Mouse (Mus musculus): ENCODE measurements around the gene Atp8a2. TPM values are rescaled to one million over a fixed set of nuclear protein-coding genes. Genes with fewer than 3 reads are reported as not detected.

The Atp8a2 gene
- polyA plus RNA-seq (2012; rRNA removed) = 0.52 and 0.75 TPM in 2 replicates

DNA sequence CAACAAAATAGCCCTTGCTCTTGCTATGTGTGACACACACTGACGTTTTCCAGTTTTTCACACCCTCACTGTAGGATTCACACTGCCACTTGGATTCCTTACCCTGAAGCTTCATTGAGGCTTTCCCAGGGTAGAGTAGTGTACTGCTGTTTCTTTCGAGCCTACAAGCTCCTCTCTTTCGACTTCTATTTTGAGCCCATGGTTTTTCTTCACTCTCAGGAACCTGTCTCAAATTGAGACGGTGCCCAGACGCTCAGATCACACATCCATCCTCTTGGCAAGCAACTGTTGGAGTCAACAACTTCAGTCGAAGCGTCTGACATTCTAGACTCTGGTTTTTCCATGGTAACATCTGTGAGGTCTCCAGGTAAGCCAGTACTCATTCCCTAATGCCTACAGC, at the start of gene Atp8a2:
TSS of gene Atp8a2 (minus strand) at position 296 of the 400 bp plus-strand sequence.

DNA sequence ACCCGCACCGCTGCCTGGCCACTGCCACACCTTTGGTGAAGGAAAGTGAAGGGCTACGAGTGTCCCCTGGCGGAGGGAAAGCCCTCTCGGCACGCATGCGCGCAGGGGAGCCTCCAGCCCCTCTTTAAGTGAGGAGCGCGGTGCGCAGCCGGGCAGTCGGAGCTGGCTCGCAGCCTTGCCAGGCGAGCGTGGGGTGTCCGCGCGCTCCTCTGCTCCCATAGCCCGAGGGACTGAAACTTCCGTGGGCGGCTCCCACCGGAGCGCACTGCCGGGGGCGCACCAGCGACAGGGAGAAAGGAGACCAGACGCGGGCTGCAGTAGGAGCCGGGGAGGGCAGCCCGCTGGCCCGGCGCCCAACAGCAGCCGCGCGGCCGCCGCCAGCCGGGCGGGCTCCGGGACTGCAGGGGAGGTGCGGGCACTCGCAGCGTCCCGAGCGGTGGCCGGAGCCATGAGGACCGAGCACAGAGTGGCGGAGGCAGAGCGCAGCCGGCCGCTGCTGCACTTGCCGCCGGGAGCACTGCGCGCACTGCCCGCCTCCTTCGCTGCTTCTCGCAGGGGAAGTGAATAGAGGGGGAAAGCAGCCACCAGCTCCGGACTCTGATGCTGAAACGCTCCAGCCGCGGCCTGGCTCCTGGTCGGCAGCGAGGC, 571.7 kb downstream of the Atp8a2 start, which contains the start of gene Shisa2:
TSS of gene Shisa2 (plus strand) at position 151 of the 648 bp plus-strand sequence.

DNA sequence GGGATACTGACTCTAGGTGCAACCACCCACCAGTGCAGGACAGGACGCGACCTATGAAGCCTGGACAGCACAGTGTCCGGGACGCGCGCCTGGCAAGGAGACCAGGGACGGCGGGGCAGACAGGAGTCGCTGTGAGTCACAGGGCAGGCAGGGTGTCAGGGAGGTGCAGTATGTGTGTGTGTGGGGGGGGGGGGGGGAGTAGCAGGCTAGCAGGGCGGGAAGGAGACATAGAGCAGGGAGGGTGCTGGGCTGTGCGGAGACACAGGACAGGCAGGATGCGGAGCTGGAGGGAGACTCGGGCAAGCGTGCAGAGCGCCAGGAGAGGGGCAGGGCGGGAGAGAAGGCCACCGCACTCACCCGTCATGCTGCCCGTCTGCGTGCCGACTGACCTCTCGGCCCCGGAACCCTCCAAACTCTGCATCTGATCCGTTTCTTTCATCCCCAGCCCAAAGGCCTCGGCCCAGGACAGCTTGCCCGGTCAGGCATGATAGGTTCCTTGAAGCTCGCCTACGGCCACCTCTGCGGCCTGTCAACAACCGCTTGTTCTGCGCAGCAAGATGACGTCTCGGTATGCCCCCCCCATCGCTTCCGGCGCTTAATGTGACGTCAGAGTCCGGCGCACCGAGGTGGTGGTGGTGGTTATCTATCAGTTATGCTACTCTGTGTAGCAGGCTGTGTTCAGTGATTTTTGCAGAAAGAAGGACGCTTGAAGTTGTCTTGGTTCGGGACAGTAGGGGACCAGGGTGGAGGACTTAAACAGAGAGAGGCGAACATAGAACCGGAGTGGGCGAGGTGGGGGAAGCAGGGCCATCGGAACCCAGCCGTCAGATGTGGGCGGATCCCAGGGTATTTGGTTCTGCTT, 599.4 kb downstream of the Atp8a2 start, which contains the start of gene Cdadc1:
TSS of gene Cdadc1 (minus strand) at position 562 of the 862 bp plus-strand sequence.

Other genes starting within 250 kb of the Atp8a2 start
- gene Nupl1, start 54.3 kb upstream of the Atp8a2 start, polyA plus RNA-seq (2012; rRNA removed) = 0.01 TPM in 2 replicates
- 19.9 and 24.8 TPM in 2 replicates for gene Gm49336, start 54.3 kb upstream of the Atp8a2 start, polyA plus RNA-seq (2012; rRNA removed)
- 8.0 and 9.5 TPM in 2 replicates for gene Mtmr6, start 68.0 kb upstream of the Atp8a2 start, polyA plus RNA-seq (2012; rRNA removed)
- 0.14 and 0.17 TPM in 2 replicates for gene Amer2, start 176.1 kb upstream of the Atp8a2 start, polyA plus RNA-seq (2012; rRNA removed)